9 mouse cellular contexts compared by ENCODE assay signal in genomic region chr10:53434376-53435171, GRCm38 (mm10). TPM values are rescaled to one million over a fixed set of nuclear protein-coding genes. Genes with fewer than 3 reads are reported as not detected.
A peak's percentile ranks its signal among the peaks of the same experiment; 100 is the strongest.
DNase-seq lines count a peak whose midpoint lies in the region; ATAC-seq lines count a peak whose summit lies in the region.
"Had no signal": no experiment of that assay in that cellular context is flagged by ENCODE, and none has a peak within 500 bp of the region (broad histone marks: within the 10 kb centered on the region; RNA-seq: fewer than 3 reads in every experiment).

No protein-coding gene starts in this region.

- no peak overlapping the region for H3K9ac ChIP-seq in hindbrain, embryonic 12.5 days
- H3K9ac ChIP-seq in kidney, embryonic 16.5 days (replicated peaks; ENCODE audit: low read length) = 0 out of 2 replicates have a peak overlapping the region, but pooled peaks have one; percentile 29

- no peak for DNase-seq in hindbrain, embryonic 10.5 days (ENCODE audit: low spot score)
- DNase-seq in embryo, embryonic 11 days = peak; percentile 54
- DNase-seq in left cerebral cortex, adult 9 months (ENCODE audit: low spot score in 2 of 2) = no peak
- DNase-seq in right cerebral cortex, postnatal 10 days (ENCODE audit: low spot score in 2 of 2) = no peak
- no peak for DNase-seq in right cerebral cortex, adult 18-20 months

- no peaks in the 10 kb centered on the region for H3K36me3 ChIP-seq in hindbrain, embryonic 10.5 days
- no peaks in the 10 kb centered on the region for H3K36me3 ChIP-seq in hindbrain, embryonic 12.5 days
- no peaks in the 10 kb centered on the region for H3K36me3 ChIP-seq in kidney, embryonic 16.5 days (ENCODE audit: insufficient read depth, low read length)

- H3K4me3 ChIP-seq in hindbrain, embryonic 10.5 days = no peak overlapping the region
- H3K4me3 ChIP-seq in hindbrain, embryonic 12.5 days = no peak overlapping the region
- no peak overlapping the region for H3K4me3 ChIP-seq in kidney, embryonic 16.5 days (ENCODE audit: low read length)

- 83% methylated on average over 13 of the region's 13 CpGs for WGBS in hindbrain, embryonic 10.5 days
- WGBS in hindbrain, embryonic 12.5 days = 82% methylated on average over 13 of the region's 13 CpGs
- 28% methylated on average over 13 of the region's 13 CpGs for WGBS in kidney, embryonic 16.5 days

- no peak overlapping the region for H3K4me2 ChIP-seq in hindbrain, embryonic 12.5 days (replicated peaks)
- peak overlapping the region; percentile 33 for H3K4me2 ChIP-seq in kidney, embryonic 16.5 days (replicated peaks; ENCODE audit: low read depth, low read length)

- ATAC-seq in hindbrain, embryonic 12.5 days (ENCODE audit: low FRiP score) = no peak
- ATAC-seq in kidney, embryonic 16.5 days (ENCODE audit: low FRiP score, low TSS enrichment) = peak; percentile 66
- ATAC-seq in megakaryocyte, adult 5-6 weeks (ENCODE audit: poor library complexity, severe bottlenecking) = peak; percentile 85

- no peaks in the 10 kb centered on the region for H3K9me3 ChIP-seq in hindbrain, embryonic 10.5 days
- H3K9me3 ChIP-seq in hindbrain, embryonic 12.5 days (replicated peaks) = no peaks in the 10 kb centered on the region
- H3K9me3 ChIP-seq in kidney, embryonic 16.5 days (ENCODE audit: low read length) = no peaks in the 10 kb centered on the region

- no peaks in the 10 kb centered on the region for H3K27me3 ChIP-seq in hindbrain, embryonic 10.5 days (ENCODE audit: insufficient read depth, poor library complexity, severe bottlenecking)
- H3K27me3 ChIP-seq in hindbrain, embryonic 12.5 days = no peaks in the 10 kb centered on the region
- H3K27me3 ChIP-seq in kidney, embryonic 16.5 days (ENCODE audit: insufficient read depth, low read length) = no peaks in the 10 kb centered on the region
- H3K27me3 ChIP-seq: Patski had no signal

- peak overlapping the region; percentile 80 for H3K27ac ChIP-seq in hindbrain, embryonic 10.5 days
- H3K27ac ChIP-seq in hindbrain, embryonic 12.5 days = no peak overlapping the region
- H3K27ac ChIP-seq in kidney, embryonic 16.5 days (ENCODE audit: low read length) = peak overlapping the region; percentile 95

- peaks cover 21% of the 10 kb centered on the region for H3K4me1 ChIP-seq in hindbrain, embryonic 10.5 days (replicated peaks)
- H3K4me1 ChIP-seq in hindbrain, embryonic 12.5 days = peaks cover 18% of the 10 kb centered on the region
- peaks cover 33% of the 10 kb centered on the region for H3K4me1 ChIP-seq in kidney, embryonic 16.5 days (ENCODE audit: insufficient read depth, low read length)

RNA-seq across cellular contexts. Expression of gene Cep85l, which starts 54.8 kb away (rescaled TPM):
- 4.6 TPM in 2 replicates for polyA plus RNA-seq in hindbrain, embryonic 10.5 days (2016; fragmentation: Nextera tagmentation; extraction: Ambion mirVana)
- 9.4 and 10.9 TPM in 2 replicates for polyA plus RNA-seq in hindbrain, embryonic 12.5 days (2016; fragmentation: Nextera tagmentation; extraction: Ambion mirVana)
- 2.8 and 3.0 TPM in 2 replicates for polyA plus RNA-seq in kidney, embryonic 16.5 days (2015; fragmentation: Nextera tagmentation; extraction: Ambion mirVana)
- 24.1 and 24.6 TPM in 2 replicates for total RNA-seq in megakaryocyte, adult 5-6 weeks (2015)
- total RNA-seq in megakaryocyte, adult 5-6 weeks (2017) = 32.9 and 33.4 TPM in 2 replicates
